Mouse (Mus musculus) hindbrain, embryonic 12.5 days (tissue): ENCODE measurements around the gene Scd1. TPM values are rescaled to one million over a fixed set of nuclear protein-coding genes. Genes with fewer than 3 reads are reported as not detected.

ENCODE experiments used
- polyA plus RNA-seq: library from polyadenylated mRNA; unstranded; fragments of >200 nt; fragmentation: Nextera tagmentation; extraction: Ambion mirVana; gene quantifications from 2 replicates; pipeline ENCODE4 v1.2.1, GENCODE M21; 2016

The Scd1 gene
- polyA plus RNA-seq, 1 experiment from 2014 or later, result 7.8 TPM

Other genes with a start within 250 kb of the Scd1 start
- 0.36 and 0.39 TPM in 2 replicates for gene Pkd2l1, start 215.4 kb downstream of the Scd1 start, polyA plus RNA-seq
- gene Scd3, start 204.6 kb downstream of the Scd1 start, polyA plus RNA-seq, result 0.93 and 1.6 TPM in 2 replicates
- 404 and 420 TPM in 2 replicates for gene Scd2, start 114.2 kb downstream of the Scd1 start, polyA plus RNA-seq
- 0.07 and 0.10 TPM in 2 replicates for gene Scd4, start 74.8 kb downstream of the Scd1 start, polyA plus RNA-seq
- 0.87 and 0.93 TPM in 2 replicates for gene Wnt8b, start 85.6 kb upstream of the Scd1 start, polyA plus RNA-seq
- 0.70 and 0.71 TPM in 2 replicates for gene Sec31b, start 138.0 kb upstream of the Scd1 start, polyA plus RNA-seq
- not detected in 2 replicates for gene Gm20538, start 145.0 kb upstream of the Scd1 start, polyA plus RNA-seq
- 400 and 440 TPM in 2 replicates for gene Ndufb8, start 147.6 kb upstream of the Scd1 start, polyA plus RNA-seq
- 42.0 TPM in 2 replicates for gene Hif1an, start 155.0 kb upstream of the Scd1 start, polyA plus RNA-seq